Mouse (Mus musculus) forebrain, embryonic 11.5 days (tissue): ENCODE data around the gene Klk1b4. TPM values are rescaled to one million over a fixed set of nuclear protein-coding genes. Genes with fewer than 3 reads are reported as not detected.
"Not testable (repeated sequence)": the region's sequence is repeated elsewhere in the genome, so short reads cannot be mapped to it uniquely, and the experiment has no call there.

ENCODE experiments used
- ATAC-seq: fragments of 200-750 bp; cut with Nextera tagmentation; replicated peaks from 2 replicates; pipeline ENCODE4 v1.8.0; 2017; ENCODE audit warnings: moderate TSS enrichment; ENCODE audit not compliant: low FRiP score
- DNase-seq: peaks from one replicate; pipeline ENCODE4 v3.0.0-alpha.2; 2017; ENCODE audit warnings: low spot score
- H3K27ac ChIP-seq: fragments of 300-500 bp; sonication (generic); 2 replicates; pipeline ENCODE4 v1.5.1; 2014; ENCODE audit warnings: low read depth, low read length
- H3K27me3 ChIP-seq: fragments of 300-500 bp; sonication (generic); 2 replicates; pipeline ENCODE4 v1.6.1; 2014; ENCODE audit warnings: mild to moderate bottlenecking, low read length, mixed read lengths; ENCODE audit not compliant: control insufficient read depth, insufficient read depth
- H3K36me3 ChIP-seq: fragments of 300-500 bp; sonication (generic); 2 replicates; pipeline ENCODE4 v1.6.1; 2014; ENCODE audit warnings: mild to moderate bottlenecking, low read length, moderate library complexity, mixed read lengths; ENCODE audit not compliant: control insufficient read depth, insufficient read depth
- H3K4me1 ChIP-seq: fragments of 300-500 bp; sonication (generic); replicated peaks from 2 replicates; pipeline ENCODE4 v1.6.1; 2014; ENCODE audit warnings: low read length, mixed read lengths; ENCODE audit not compliant: control insufficient read depth, insufficient read depth
- H3K4me2 ChIP-seq: fragments of 300-500 bp; sonication (generic); 2 replicates; pipeline ENCODE4 v1.6.1; 2014; ENCODE audit warnings: low read depth, mild to moderate bottlenecking, low read length, moderate library complexity, mixed read lengths; ENCODE audit not compliant: severe bottlenecking
- H3K4me3 ChIP-seq: fragments of 300-500 bp; sonication (generic); 2 replicates; pipeline ENCODE4 v1.5.1; 2014; ENCODE audit warnings: low read depth, low read length
- H3K9ac ChIP-seq: fragments of 300-500 bp; sonication (generic); 2 replicates; pipeline ENCODE4 v1.6.1; 2014; ENCODE audit warnings: low read length
- H3K9me3 ChIP-seq: fragments of 300-500 bp; sonication (generic); 2 replicates; pipeline ENCODE4 v1.6.1; 2016; ENCODE audit warnings: low read length, mixed read lengths; ENCODE audit not compliant: control insufficient read depth
- WGBS: fragments of 180-500 bp; shearing (Covaris S2); extraction: QIAGEN DNeasy Blood & Tissue Kit; methylation state at CpG from one replicate; pipeline ENCODE4 v1.1.7; 2014; 5-methylcytosine and 5-hydroxymethylcytosine counted together
- polyA plus RNA-seq: library from polyadenylated mRNA; unstranded; fragments of >200 nt; fragmentation: Nextera tagmentation; extraction: Ambion mirVana; gene quantifications from 2 replicates; pipeline ENCODE4 v1.2.1, GENCODE M21; 2014

Klk1b4 gene
- not detected in 2 replicates for polyA plus RNA-seq

DNA sequence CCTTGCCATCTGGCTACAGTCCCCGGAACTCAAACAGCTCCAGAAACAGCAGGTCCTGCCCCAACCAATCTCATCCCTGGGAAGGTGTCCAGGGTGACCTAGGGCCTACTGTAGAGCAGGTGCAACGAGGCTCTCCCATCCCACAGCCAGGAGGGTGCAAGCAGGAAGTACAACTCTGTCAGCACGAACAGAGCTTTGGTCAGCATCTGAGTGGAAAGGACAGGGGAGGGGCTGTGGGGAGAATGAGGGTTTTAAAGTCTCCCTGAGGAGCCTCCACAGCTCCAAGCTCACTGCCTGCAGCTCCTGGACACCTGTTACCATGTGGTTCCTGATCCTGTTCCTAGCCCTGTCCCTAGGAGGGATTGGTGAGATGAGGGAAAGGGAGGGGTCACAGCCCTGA lies at the start of gene Klk1b4:
TSS of gene Klk1b4 (plus strand) at position 301 of the 400 bp plus-strand sequence.
- H3K4me3 ChIP-seq, H3K4me2 ChIP-seq, H3K27ac ChIP-seq, H3K4me1 ChIP-seq, DNase-seq, ATAC-seq, H3K9me3 ChIP-seq, H3K9ac ChIP-seq, H3K36me3 ChIP-seq, H3K27me3 ChIP-seq: not testable (repeated sequence)
- WGBS, result 58% methylated on average over 3 of the region's 3 CpGs

DNA sequence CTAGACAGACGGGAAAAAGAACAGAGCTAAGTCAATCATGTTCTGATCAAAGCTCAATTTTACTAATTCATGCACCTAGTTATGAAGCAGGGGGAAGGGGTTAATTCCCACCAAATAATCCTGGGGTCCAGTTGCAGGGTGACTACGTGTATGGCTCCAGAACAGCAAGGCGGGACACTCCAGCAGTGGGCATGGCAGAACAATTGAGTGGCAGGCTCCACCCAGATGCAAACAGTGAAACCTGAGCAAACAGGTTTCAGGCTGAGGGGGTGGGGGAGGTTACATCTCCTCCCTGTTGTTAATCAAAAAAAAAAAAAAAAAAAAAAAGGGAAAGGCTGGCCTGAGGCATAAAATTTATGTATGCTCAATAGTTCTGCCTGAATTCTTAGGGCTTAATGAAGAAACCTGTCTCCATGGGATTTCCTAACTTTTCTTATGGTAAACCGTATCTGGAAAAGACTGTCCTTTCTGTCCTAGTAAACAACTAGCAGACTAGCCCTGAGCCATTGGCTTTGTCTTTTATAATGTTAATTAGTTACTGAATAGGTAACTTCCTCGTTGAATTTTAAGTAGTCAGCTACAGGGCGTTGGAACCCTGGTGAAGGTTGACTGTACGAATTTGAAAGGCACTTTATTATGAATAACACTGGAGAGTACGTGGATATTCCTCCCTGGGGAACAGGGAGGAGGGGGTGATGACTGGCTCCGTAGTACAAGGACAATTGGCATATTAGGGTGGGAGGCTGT lies 27.8 kb upstream of the Klk1b4 start:
- H3K36me3 ChIP-seq, result no peaks in the 10 kb centered on the region
- no peak overlapping the region for H3K9ac ChIP-seq
- no peak for ATAC-seq
- no peak for DNase-seq
- H3K9me3 ChIP-seq, result no peaks in the 10 kb centered on the region
- no peaks in the 10 kb centered on the region for H3K4me1 ChIP-seq
- 51% methylated on average over 9 of the region's 9 CpGs for WGBS
- no peaks in the 10 kb centered on the region for H3K27me3 ChIP-seq
- no peak overlapping the region for H3K27ac ChIP-seq
- no peak overlapping the region for H3K4me2 ChIP-seq
- H3K4me3 ChIP-seq, result no peak overlapping the region

DNA sequence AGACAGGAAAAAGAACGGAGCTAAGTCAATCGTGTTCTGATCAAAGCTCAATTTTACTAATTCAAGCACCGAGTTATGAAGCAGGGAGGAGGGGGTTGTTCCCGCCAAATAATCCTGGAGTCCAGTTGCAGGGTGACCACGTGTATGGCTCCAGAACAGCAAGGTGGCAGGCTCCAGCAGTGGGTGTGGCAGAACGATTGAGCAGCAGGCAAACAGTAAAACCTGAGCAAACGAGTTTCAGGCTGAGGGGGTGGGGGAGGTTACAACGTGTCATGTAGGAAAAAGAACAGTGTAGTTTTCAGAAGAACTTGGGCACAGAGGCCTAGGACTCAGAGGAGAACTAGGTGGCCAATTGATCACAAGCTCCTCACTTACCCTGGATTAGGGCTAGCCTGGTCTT lies 20.7 kb upstream of the Klk1b4 start:
- H3K27ac ChIP-seq, H3K9ac ChIP-seq, H3K36me3 ChIP-seq, H3K4me1 ChIP-seq, H3K4me2 ChIP-seq, H3K9me3 ChIP-seq, DNase-seq, ATAC-seq, H3K27me3 ChIP-seq, H3K4me3 ChIP-seq: not testable (repeated sequence)
- WGBS, result 75% methylated on average over 8 of the region's 8 CpGs

DNA sequence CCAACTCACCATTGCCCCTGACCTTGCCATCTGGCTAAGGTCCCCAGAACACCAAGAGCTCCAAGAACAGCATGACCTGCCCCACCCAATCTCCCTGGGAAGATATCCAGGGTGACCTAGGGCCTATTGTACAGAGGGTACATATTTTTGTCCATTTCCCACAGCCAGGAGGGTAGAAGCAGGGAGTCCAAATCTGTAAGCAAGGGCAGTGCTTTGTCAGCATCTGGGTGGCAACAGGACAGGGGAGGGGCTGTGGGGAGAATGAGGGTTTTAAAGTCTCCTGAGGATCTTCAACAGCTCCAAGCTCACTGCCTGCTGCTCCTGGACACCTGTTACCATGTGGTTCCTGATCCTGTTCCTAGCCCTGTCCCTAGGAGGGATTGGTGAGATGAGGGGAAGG lies 19.3 kb upstream of the Klk1b4 start, which contains the start of gene Klk1b24:
TSS of gene Klk1b24 (plus strand) at position 301 of the 400 bp plus-strand sequence.
- H3K4me1 ChIP-seq, H3K27me3 ChIP-seq, H3K9me3 ChIP-seq, H3K4me3 ChIP-seq, DNase-seq, H3K27ac ChIP-seq, H3K4me2 ChIP-seq, H3K9ac ChIP-seq, H3K36me3 ChIP-seq, ATAC-seq: not testable (repeated sequence)

DNA sequence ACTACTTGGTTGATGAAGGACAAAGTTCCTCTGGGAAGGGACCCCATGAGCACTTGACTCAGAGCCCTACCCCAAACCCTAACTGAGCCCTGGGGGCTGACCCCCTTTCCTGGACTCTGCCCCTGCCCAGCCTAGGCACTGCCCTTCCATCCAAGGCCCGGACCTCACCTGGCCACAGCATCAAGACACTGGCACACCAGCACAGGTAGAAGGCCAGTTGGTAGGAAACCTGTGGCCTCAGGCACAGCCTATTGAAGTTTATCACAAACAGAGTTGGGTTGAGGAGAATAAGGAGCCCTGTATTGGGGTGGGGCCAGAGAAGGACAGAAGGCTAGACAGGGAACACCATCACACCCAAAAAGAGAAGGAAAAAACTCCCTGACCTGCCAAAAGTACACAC lies 13.8 kb upstream of the Klk1b4 start:
- H3K4me3 ChIP-seq, H3K27me3 ChIP-seq, DNase-seq, H3K4me1 ChIP-seq, ATAC-seq, H3K9ac ChIP-seq, H3K4me2 ChIP-seq, H3K27ac ChIP-seq, H3K9me3 ChIP-seq, H3K36me3 ChIP-seq: not testable (repeated sequence)
- 100% methylated on average over 1 of the region's 1 CpGs for WGBS

DNA sequence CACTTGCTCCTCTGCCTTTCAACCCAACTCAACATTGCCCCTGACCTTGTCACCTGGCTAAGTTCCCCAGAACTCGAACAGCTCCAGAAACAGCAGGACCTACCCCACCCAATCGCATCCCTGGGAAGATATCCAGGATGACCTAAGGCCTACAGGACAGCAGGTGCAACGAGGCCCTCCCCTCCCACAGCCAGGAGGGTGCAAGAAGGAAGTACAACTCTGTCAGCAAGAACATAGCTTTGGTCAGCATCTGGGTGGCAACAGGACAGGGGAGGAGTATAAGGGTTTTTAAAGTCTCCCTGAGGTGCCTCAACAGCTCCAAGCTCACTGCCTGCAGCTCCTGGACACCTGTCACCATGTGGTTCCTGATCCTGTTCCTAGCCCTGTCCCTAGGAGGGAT lies 9.3 kb upstream of the Klk1b4 start, which contains the start of gene Klk1b3:
TSS of gene Klk1b3 (plus strand) at position 301 of the 400 bp plus-strand sequence.
- H3K4me1 ChIP-seq, result no peaks in the 10 kb centered on the region

DNA sequence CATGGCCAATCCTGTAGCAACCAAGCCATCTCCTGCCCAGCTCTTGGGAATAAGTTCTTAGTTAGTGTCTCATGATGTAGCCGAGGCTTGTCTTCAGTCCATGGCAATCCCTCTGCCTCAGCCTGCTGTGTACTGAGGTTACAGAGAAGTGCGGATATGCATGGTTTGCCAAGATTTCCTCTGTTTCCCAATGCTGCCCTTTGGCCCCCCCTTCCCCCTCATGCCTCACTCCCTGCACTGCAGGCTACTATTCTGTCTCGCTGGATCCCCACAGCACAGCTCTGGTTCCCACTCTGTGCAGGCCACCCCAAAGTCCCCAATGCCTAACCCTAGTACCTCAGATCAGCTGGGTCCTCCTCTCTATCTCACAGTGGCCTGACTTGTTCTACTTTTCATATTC lies 1.1 kb downstream of the Klk1b4 start:
- no peak overlapping the region for H3K4me3 ChIP-seq
- no peak overlapping the region for H3K27ac ChIP-seq
- no peaks in the 10 kb centered on the region for H3K27me3 ChIP-seq
- no peaks in the 10 kb centered on the region for H3K9me3 ChIP-seq
- 94% methylated on average over 3 of the region's 3 CpGs for WGBS
- DNase-seq (no peak), ATAC-seq (no peak)
- no peaks in the 10 kb centered on the region for H3K36me3 ChIP-seq
- H3K9ac ChIP-seq, result no peak overlapping the region
- H3K4me2 ChIP-seq, result no peak overlapping the region
- H3K4me1 ChIP-seq, result no peaks in the 10 kb centered on the region

More for the DNA sequence above, 9.3 kb upstream of the Klk1b4 start, which contains the start of gene Klk1b3:
- H3K4me2 ChIP-seq, result no peak within 1 kb of the TSS
- H3K36me3 ChIP-seq, result no peaks in the 10 kb centered on the region
- H3K27ac ChIP-seq, result no peak within 1 kb of the TSS
- no peaks in the 10 kb centered on the region for H3K27me3 ChIP-seq
- DNase-seq, result no peak
- ATAC-seq, result no peak
- WGBS, result 80% methylated on average over 3 of the region's 3 CpGs
- H3K9ac ChIP-seq, result no peak within 1 kb of the TSS
- H3K4me3 ChIP-seq, result no peak within 1 kb of the TSS
- H3K9me3 ChIP-seq, result no peaks in the 10 kb centered on the region

DNA sequence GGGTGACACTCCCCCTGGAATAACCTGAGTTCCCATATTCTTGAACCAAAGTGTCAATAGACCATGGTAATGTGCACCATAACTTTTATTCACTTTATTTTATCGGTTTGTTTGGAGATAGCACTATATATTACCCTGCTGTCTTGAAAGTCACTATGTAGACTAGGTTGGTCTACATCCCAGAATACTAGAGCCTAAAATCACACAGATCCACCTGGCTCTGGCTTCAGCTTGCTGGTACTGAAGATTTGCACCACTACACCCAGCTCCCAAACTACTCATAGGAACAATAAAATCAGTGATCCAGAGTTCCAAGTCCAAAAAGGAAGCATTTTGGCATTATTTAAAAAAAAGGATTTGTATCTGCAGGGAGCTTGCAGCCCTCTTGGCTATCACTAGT lies 8.4 kb downstream of the Klk1b4 start, which contains the start of gene Klk1b5:
TSS of gene Klk1b5 (plus strand) at position 301 of the 400 bp plus-strand sequence.
- WGBS, result 76% methylated on average over 1 of the region's 1 CpGs
- DNase-seq (no peak), ATAC-seq (no peak)
- no peak within 1 kb of the TSS for H3K4me3 ChIP-seq
- no peaks in the 10 kb centered on the region for H3K4me1 ChIP-seq
- H3K27me3 ChIP-seq, result no peaks in the 10 kb centered on the region
- H3K9me3 ChIP-seq, result no peaks in the 10 kb centered on the region
- no peaks in the 10 kb centered on the region for H3K36me3 ChIP-seq
- H3K9ac ChIP-seq, result no peak within 1 kb of the TSS
- no peak within 1 kb of the TSS for H3K27ac ChIP-seq
- no peak within 1 kb of the TSS for H3K4me2 ChIP-seq

DNA sequence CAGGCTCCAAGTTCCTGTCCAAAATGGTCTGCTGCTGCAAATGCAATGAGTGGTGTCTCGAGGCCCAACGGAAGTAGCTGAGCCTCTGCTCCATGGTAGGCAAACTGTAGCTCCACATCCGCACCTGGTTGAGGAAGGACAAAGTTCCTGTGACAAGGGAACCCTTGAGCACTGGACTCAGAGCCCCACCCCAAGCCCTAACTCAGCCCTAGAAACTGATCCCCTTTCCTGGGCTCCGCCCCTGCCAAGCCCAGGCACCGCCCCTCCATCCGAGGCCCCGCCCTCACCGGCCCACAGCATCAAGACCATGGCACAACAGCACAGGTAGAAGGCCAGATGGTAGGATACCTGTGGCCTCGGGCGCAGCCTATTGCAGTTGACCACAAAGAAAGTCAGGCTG lies 14.4 kb downstream of the Klk1b4 start:
- H3K4me1 ChIP-seq, ATAC-seq, H3K4me2 ChIP-seq, H3K27me3 ChIP-seq, H3K36me3 ChIP-seq, H3K9ac ChIP-seq, H3K4me3 ChIP-seq, H3K9me3 ChIP-seq, H3K27ac ChIP-seq, DNase-seq: not testable (repeated sequence)
- WGBS, result 77% methylated on average over 8 of the region's 10 CpGs
